Mouse (Mus musculus): Measurements from ENCODE around the gene Cygb.

- TF ChIP-seq GATA1 (IDR thresholded peaks at IDR 0.05; ENCODE audit: low read length), result no peak
- TF ChIP-seq TAL1 (IDR thresholded peaks at IDR 0.05; ENCODE audit: low read length), result no peak
These were observed 44.0 kb downstream of the Cygb start for GRCm38 (mm10) chr11:116609965-116610630.
